Mouse (Mus musculus) hindbrain, embryonic 16.5 days (tissue): Measurements from ENCODE around the gene Pacs2. TPM values are rescaled to one million over a fixed set of nuclear protein-coding genes. Genes with fewer than 3 reads are reported as not detected.
A peak's percentile ranks its signal among the peaks of the same experiment; 100 is the strongest.

ENCODE experiments used
- ATAC-seq: fragments of 200-750 bp; cut with Nextera tagmentation; 2 replicates; pipeline ENCODE4 v1.8.0; 2017; ENCODE audit warnings: moderate TSS enrichment, moderate library complexity
- H3K27ac ChIP-seq: fragments of 300-500 bp; sonication (generic); 2 replicates; pipeline ENCODE4 v1.5.1; 2014; ENCODE audit warnings: low read depth, mild to moderate bottlenecking, control low read depth, low read length, moderate library complexity
- H3K27me3 ChIP-seq: fragments of 300-500 bp; sonication (generic); replicated peaks from 2 replicates; pipeline ENCODE4 v1.6.1; 2014; ENCODE audit warnings: low read length; ENCODE audit not compliant: control insufficient read depth, insufficient read depth
- H3K36me3 ChIP-seq: fragments of 300-500 bp; sonication (generic); 2 replicates; pipeline ENCODE4 v1.6.1; 2014; ENCODE audit warnings: mild to moderate bottlenecking, low read length, moderate library complexity, mixed read lengths; ENCODE audit not compliant: control insufficient read depth, insufficient read depth
- H3K4me1 ChIP-seq: fragments of 300-500 bp; sonication (generic); 2 replicates; pipeline ENCODE4 v1.6.1; 2014; ENCODE audit warnings: low read depth, low read length; ENCODE audit not compliant: control insufficient read depth, insufficient read depth
- H3K4me2 ChIP-seq: fragments of 300-500 bp; sonication (generic); 2 replicates; pipeline ENCODE4 v1.6.1; 2014; ENCODE audit warnings: mild to moderate bottlenecking, low read length, control low read depth, moderate library complexity
- H3K4me3 ChIP-seq: fragments of 300-500 bp; sonication (generic); 2 replicates; pipeline ENCODE4 v1.5.1; 2014; ENCODE audit warnings: mild to moderate bottlenecking, low read length, control low read depth, moderate library complexity
- H3K9ac ChIP-seq: fragments of 300-500 bp; sonication (generic); 2 replicates; pipeline ENCODE4 v1.6.1; 2014; ENCODE audit warnings: low read depth, mild to moderate bottlenecking, control low read depth, low read length, moderate library complexity
- H3K9me3 ChIP-seq: fragments of 300-500 bp; sonication (generic); 2 replicates; pipeline ENCODE4 v1.6.1; 2014; ENCODE audit warnings: mild to moderate bottlenecking, low read length, moderate library complexity; ENCODE audit not compliant: control insufficient read depth
- WGBS: fragments of 180-500 bp; shearing (Covaris S2); extraction: QIAGEN DNeasy Blood & Tissue Kit; methylation state at CpG from one replicate; pipeline ENCODE4 v1.1.7; 2014; 5-methylcytosine and 5-hydroxymethylcytosine counted together
- polyA plus RNA-seq: library from polyadenylated mRNA; unstranded; fragments of >200 nt; fragmentation: Nextera tagmentation; extraction: Ambion mirVana; gene quantifications from 2 replicates; pipeline ENCODE4 v1.2.1, GENCODE M21; 2015

The Pacs2 gene
- polyA plus RNA-seq, 1 experiment from 2014 or later = 20.4 TPM

GRCm38 (mm10) chr12:113017429-113017984, 3.2 kb downstream of the Pacs2 start:
- WGBS = 77% methylated on average over 9 of the region's 9 CpGs
- Histone ChIP-seq H3K27me3 (no peaks in the 10 kb centered on the region), H3K4me2 (no peak overlapping the region), H3K9ac (no peak overlapping the region), H3K27ac (no peak overlapping the region), H3K9me3 (no peaks in the 10 kb centered on the region), H3K36me3 (peaks cover 2% of the 10 kb centered on the region; the same call in 1 of the 2 replicates), H3K4me1 (peaks cover 33% of the 10 kb centered on the region), H3K4me3 (no peak overlapping the region)
- ATAC-seq = no peak

GRCm38 (mm10) chr12:113018763-113019162, 4.5 kb downstream of the Pacs2 start:
- no peak for ATAC-seq
- Histone ChIP-seq H3K4me3 (no peak overlapping the region), H3K9ac (no peak overlapping the region), H3K36me3 (peaks cover 2% of the 10 kb centered on the region; the same call in 1 of the 2 replicates), H3K27me3 (no peaks in the 10 kb centered on the region), H3K9me3 (no peaks in the 10 kb centered on the region), H3K4me1 (peaks cover 21% of the 10 kb centered on the region), H3K27ac (no peak overlapping the region), H3K4me2 (no peak overlapping the region)
- WGBS = 81% methylated on average over 4 of the region's 4 CpGs

- H3K4me2 ChIP-seq = no peak overlapping the region
- H3K9me3 ChIP-seq = no peaks in the 10 kb centered on the region
- H3K4me1 ChIP-seq = peaks cover 6% of the 10 kb centered on the region
- no peak overlapping the region for H3K27ac ChIP-seq
- no peak for ATAC-seq
- peaks cover 2% of the 10 kb centered on the region; the same call in 1 of the 2 replicates for H3K36me3 ChIP-seq
- no peaks in the 10 kb centered on the region for H3K27me3 ChIP-seq
- no peak overlapping the region for H3K4me3 ChIP-seq
- H3K9ac ChIP-seq = no peak overlapping the region
These were observed 7.2 kb downstream of the Pacs2 start for GRCm38 (mm10) chr12:113021488-113021887.

- Histone ChIP-seq H3K4me2 (no peak overlapping the region), H3K4me3 (no peak overlapping the region), H3K27ac (no peak overlapping the region), H3K36me3 (peaks cover 2% of the 10 kb centered on the region; the same call in 1 of the 2 replicates), H3K4me1 (peaks cover 3% of the 10 kb centered on the region), H3K9ac (no peak overlapping the region), H3K9me3 (no peaks in the 10 kb centered on the region), H3K27me3 (no peaks in the 10 kb centered on the region)
- no peak for ATAC-seq
- 87% methylated on average over 4 of the region's 4 CpGs for WGBS
These were observed 8.8 kb downstream of the Pacs2 start for GRCm38 (mm10) chr12:113023082-113023481.

GRCm38 (mm10) chr12:113026557-113026956, 12.2 kb downstream of the Pacs2 start:
- WGBS = 94% methylated on average over 1 of the region's 1 CpGs
- Histone ChIP-seq H3K9me3 (no peaks in the 10 kb centered on the region), H3K36me3 (no peaks in the 10 kb centered on the region)

GRCm38 (mm10) chr12:113027495-113027894, 13.2 kb downstream of the Pacs2 start:
- no peak for ATAC-seq
- Histone ChIP-seq H3K4me2 (no peak overlapping the region), H3K27me3 (no peaks in the 10 kb centered on the region), H3K36me3 (no peaks in the 10 kb centered on the region), H3K9me3 (no peaks in the 10 kb centered on the region), H3K4me1 (peaks cover 18% of the 10 kb centered on the region), H3K27ac (no peak overlapping the region), H3K4me3 (no peak overlapping the region), H3K9ac (no peak overlapping the region)
- WGBS = 88% methylated on average over 2 of the region's 2 CpGs

More at GRCm38 (mm10) chr12:113026557-113026956, 12.2 kb downstream of the Pacs2 start:
- H3K9ac ChIP-seq = no peak overlapping the region
- H3K4me2 ChIP-seq = no peak overlapping the region
- no peak for ATAC-seq
- H3K4me3 ChIP-seq = no peak overlapping the region
- H3K27ac ChIP-seq = no peak overlapping the region
- H3K27me3 ChIP-seq = no peaks in the 10 kb centered on the region
- H3K4me1 ChIP-seq = peaks cover 14% of the 10 kb centered on the region

GRCm38 (mm10) chr12:113028067-113028466, 13.8 kb downstream of the Pacs2 start:
- H3K9ac ChIP-seq = no peak overlapping the region
- 30% methylated on average over 5 of the region's 5 CpGs for WGBS
- no peak overlapping the region for H3K4me2 ChIP-seq
- no peaks in the 10 kb centered on the region for H3K9me3 ChIP-seq
- no peaks in the 10 kb centered on the region for H3K27me3 ChIP-seq
- peaks cover 24% of the 10 kb centered on the region for H3K4me1 ChIP-seq
- ATAC-seq = no peak
- no peaks in the 10 kb centered on the region for H3K36me3 ChIP-seq
- H3K27ac ChIP-seq = no peak overlapping the region
- no peak overlapping the region for H3K4me3 ChIP-seq

- 42% methylated on average over 9 of the region's 9 CpGs for whole genome bisulfite sequencing
- ATAC-seq = no peak
- H3K27ac ChIP-seq = peak overlapping the region; percentile 30; the same call in 1 of the 2 replicates
These were observed 14.6 kb downstream of the Pacs2 start for GRCm38 (mm10) chr12:113028898-113029297.

GRCm38 (mm10) chr12:113030046-113030445, 15.7 kb downstream of the Pacs2 start:
- WGBS = 70% methylated on average over 4 of the region's 4 CpGs
- Histone ChIP-seq H3K9ac (no peak overlapping the region), H3K36me3 (no peaks in the 10 kb centered on the region), H3K4me1 (peaks cover 27% of the 10 kb centered on the region), H3K4me2 (no peak overlapping the region), H3K27me3 (no peaks in the 10 kb centered on the region), H3K27ac (no peak overlapping the region), H3K9me3 (no peaks in the 10 kb centered on the region), H3K4me3 (no peak overlapping the region)
- no peak for ATAC-seq

More at GRCm38 (mm10) chr12:113028898-113029297, 14.6 kb downstream of the Pacs2 start:
- peaks cover 27% of the 10 kb centered on the region for H3K4me1 ChIP-seq
- H3K4me2 ChIP-seq = no peak overlapping the region
- H3K36me3 ChIP-seq = no peaks in the 10 kb centered on the region
- H3K9ac ChIP-seq = no peak overlapping the region; the same call in 1 of the 2 replicates
- H3K4me3 ChIP-seq = no peak overlapping the region
- no peaks in the 10 kb centered on the region for H3K27me3 ChIP-seq
- no peaks in the 10 kb centered on the region for H3K9me3 ChIP-seq
